Mouse (Mus musculus): ENCODE data around the gene Mical3. TPM values are rescaled to one million over a fixed set of nuclear protein-coding genes. Genes with fewer than 3 reads are reported as not detected.

Gene Mical3
- polyA plus RNA-seq, 1 experiment from 2014 or later, result 9.8 TPM

- no peaks in the 10 kb centered on the region for H3K4me1 ChIP-seq
- DNase-seq (ENCODE audit: low spot score), result no peak
- H3K27me3 ChIP-seq (ENCODE audit: low read depth, poor library complexity, severe bottlenecking), result no peaks in the 10 kb centered on the region
- no peak overlapping the region for H3K4me3 ChIP-seq
- no peaks in the 10 kb centered on the region for H3K9me3 ChIP-seq (replicated peaks)
- H3K36me3 ChIP-seq, result peaks cover 22% of the 10 kb centered on the region
- 71% methylated on average over 5 of the region's 5 CpGs for WGBS
- H3K27ac ChIP-seq, result no peak overlapping the region
These were observed 131.7 kb downstream of the Mical3 start for GRCm38 (mm10) chr6:120999087-120999486.

DNA sequence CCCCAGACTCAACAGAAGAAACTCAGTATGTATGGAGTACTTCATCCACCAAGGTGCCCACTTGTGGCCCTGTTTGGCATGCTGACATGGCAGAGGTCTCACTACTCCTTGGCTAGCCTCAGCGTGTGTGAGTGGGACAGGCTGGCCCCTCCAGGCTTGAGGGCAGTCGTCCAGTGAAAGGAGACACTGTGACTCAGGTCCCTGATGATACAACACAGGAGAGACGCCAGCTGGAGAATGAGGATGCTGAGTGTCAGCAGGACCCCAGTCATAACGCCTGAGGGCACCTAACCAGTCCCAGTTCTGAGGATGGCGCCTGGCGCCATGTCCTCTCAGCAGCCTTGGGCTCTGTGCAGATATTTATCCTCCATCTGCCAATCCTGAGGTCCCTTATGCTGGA, 134.2 kb downstream of the Mical3 start:
- 86% methylated on average over 6 of the region's 6 CpGs for WGBS
- Histone ChIP-seq H3K9me3 (replicated peaks) (no peaks in the 10 kb centered on the region), H3K27ac (no peak overlapping the region), H3K27me3 (ENCODE audit: low read depth, poor library complexity, severe bottlenecking) (no peaks in the 10 kb centered on the region), H3K4me1 (no peaks in the 10 kb centered on the region), H3K4me3 (no peak overlapping the region), H3K36me3 (peaks cover 10% of the 10 kb centered on the region)
- DNase-seq (ENCODE audit: low spot score), result no peak

DNA sequence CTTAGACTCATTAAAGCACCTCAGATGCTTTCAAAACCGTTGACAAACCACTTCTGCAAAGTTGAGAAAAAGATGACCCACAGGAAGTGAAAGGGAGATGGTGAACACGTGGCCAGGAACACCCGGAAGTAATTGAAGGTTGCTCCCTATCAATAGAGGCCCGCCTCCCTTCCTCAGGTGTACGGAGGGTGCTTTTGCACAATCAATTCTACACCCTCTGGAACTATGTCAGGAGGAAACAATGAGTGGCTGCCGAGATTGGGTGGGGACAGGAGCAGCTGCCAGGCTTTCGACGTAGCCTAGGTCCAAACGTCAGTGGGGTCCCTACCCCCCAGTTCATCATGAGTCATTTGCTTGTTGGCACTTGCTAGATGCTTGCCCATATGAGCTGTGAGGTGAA, 135.3 kb downstream of the Mical3 start:
- Histone ChIP-seq H3K27me3 (ENCODE audit: low read depth, poor library complexity, severe bottlenecking) (no peaks in the 10 kb centered on the region), H3K27ac (no peak overlapping the region), H3K4me1 (no peaks in the 10 kb centered on the region), H3K36me3 (no peaks in the 10 kb centered on the region; the same call in 1 of the 2 replicates), H3K4me3 (no peak overlapping the region), H3K9me3 (replicated peaks) (no peaks in the 10 kb centered on the region)
- no peak for DNase-seq (ENCODE audit: low spot score)
- WGBS, result 87% methylated on average over 9 of the region's 9 CpGs

DNA sequence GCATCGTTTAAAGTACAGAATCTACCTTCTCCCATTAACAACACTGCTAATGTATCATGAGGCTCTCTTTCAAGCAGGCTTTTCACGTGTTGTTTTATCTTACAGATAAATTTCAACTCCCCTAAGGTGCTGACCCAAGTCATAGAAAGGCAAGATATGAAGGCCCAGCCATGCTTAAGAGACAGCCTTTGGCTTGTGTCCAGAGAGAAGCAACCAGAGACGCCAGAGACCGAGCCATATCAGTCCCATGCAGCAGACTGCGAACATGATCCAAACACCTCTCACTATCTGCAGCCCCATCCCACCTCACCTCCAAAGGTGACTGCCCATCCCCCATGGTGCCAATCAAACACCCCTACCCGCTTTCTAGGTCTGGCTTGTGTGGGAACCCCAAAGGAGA, 138.9 kb downstream of the Mical3 start:
- H3K27me3 ChIP-seq (ENCODE audit: low read depth, poor library complexity, severe bottlenecking), result no peaks in the 10 kb centered on the region
- WGBS, result 91% methylated on average over 6 of the region's 6 CpGs
- no peak for DNase-seq (ENCODE audit: low spot score)
- no peak overlapping the region for H3K27ac ChIP-seq
- no peaks in the 10 kb centered on the region; the same call in 1 of the 2 replicates for H3K36me3 ChIP-seq
- H3K4me1 ChIP-seq, result peaks cover 7% of the 10 kb centered on the region
- H3K4me3 ChIP-seq, result no peak overlapping the region
- no peaks in the 10 kb centered on the region for H3K9me3 ChIP-seq (replicated peaks)

GRCm38 (mm10) chr6:120987571-120988084, 143.2 kb downstream of the Mical3 start:
- Histone ChIP-seq H3K4me3 (no peak overlapping the region), H3K36me3 (no peaks in the 10 kb centered on the region; the same call in 1 of the 2 replicates), H3K27me3 (ENCODE audit: low read depth, poor library complexity, severe bottlenecking) (no peaks in the 10 kb centered on the region), H3K9me3 (replicated peaks) (no peaks in the 10 kb centered on the region), H3K27ac (no peak overlapping the region), H3K4me1 (peaks cover 7% of the 10 kb centered on the region)
- no peak for DNase-seq (ENCODE audit: low spot score)
- WGBS, result 27% methylated on average over 10 of the region's 10 CpGs

- Histone ChIP-seq H3K9me3 (replicated peaks) (no peaks in the 10 kb centered on the region), H3K27ac (no peak overlapping the region), H3K4me1 (peaks cover 7% of the 10 kb centered on the region), H3K27me3 (ENCODE audit: low read depth, poor library complexity, severe bottlenecking) (no peaks in the 10 kb centered on the region), H3K4me3 (no peak overlapping the region), H3K36me3 (peaks cover 3% of the 10 kb centered on the region)
- DNase-seq (ENCODE audit: low spot score), result no peak
- 71% methylated on average over 10 of the region's 10 CpGs for WGBS
These were observed 143.6 kb downstream of the Mical3 start for GRCm38 (mm10) chr6:120987164-120987563.

GRCm38 (mm10) chr6:120986172-120986571, 144.6 kb downstream of the Mical3 start:
- no peak overlapping the region for H3K4me3 ChIP-seq
- 93% methylated on average over 3 of the region's 3 CpGs for WGBS
- no peak for DNase-seq (ENCODE audit: low spot score)
- H3K36me3 ChIP-seq, result peaks cover 4% of the 10 kb centered on the region
- H3K9me3 ChIP-seq (replicated peaks), result no peaks in the 10 kb centered on the region
- H3K27ac ChIP-seq, result no peak overlapping the region
- no peaks in the 10 kb centered on the region for H3K27me3 ChIP-seq (ENCODE audit: low read depth, poor library complexity, severe bottlenecking)
- H3K4me1 ChIP-seq, result peaks cover 7% of the 10 kb centered on the region

DNA sequence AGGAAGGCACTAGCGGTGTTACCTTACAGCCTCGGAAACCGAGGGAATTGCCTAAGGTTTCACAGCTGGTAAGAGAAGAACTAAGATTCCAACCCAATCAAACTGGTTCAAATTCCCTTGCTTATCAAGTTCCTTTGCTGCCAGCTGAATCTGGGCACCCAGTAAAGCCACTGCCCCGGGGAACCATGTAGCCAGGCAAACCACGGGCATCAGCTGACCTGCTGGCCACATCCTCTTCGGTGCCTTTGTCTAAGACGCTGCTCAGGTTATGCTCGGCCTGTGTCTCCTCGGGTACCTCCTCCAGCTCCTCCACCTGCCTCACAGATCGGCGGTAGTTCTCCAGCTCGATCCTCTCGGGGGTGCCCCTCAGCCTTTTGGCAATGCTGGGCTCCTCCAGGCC, 148.5 kb downstream of the Mical3 start:
- no peak for DNase-seq (ENCODE audit: low spot score)
- no peak overlapping the region for H3K27ac ChIP-seq
- no peaks in the 10 kb centered on the region for H3K9me3 ChIP-seq (replicated peaks)
- peaks cover 14% of the 10 kb centered on the region for H3K4me1 ChIP-seq
- no peaks in the 10 kb centered on the region for H3K27me3 ChIP-seq (ENCODE audit: low read depth, poor library complexity, severe bottlenecking)
- H3K36me3 ChIP-seq, result peaks cover 23% of the 10 kb centered on the region
- 96% methylated on average over 13 of the region's 13 CpGs for WGBS
- H3K4me3 ChIP-seq, result no peak overlapping the region

GRCm38 (mm10) chr6:120981537-120981936, 149.3 kb downstream of the Mical3 start:
- peaks cover 23% of the 10 kb centered on the region for H3K36me3 ChIP-seq
- no peaks in the 10 kb centered on the region for H3K27me3 ChIP-seq (ENCODE audit: low read depth, poor library complexity, severe bottlenecking)
- WGBS, result 70% methylated on average over 6 of the region's 6 CpGs
- H3K4me1 ChIP-seq, result peaks cover 21% of the 10 kb centered on the region
- no peaks in the 10 kb centered on the region for H3K9me3 ChIP-seq (replicated peaks)
- H3K27ac ChIP-seq, result no peak overlapping the region
- H3K4me3 ChIP-seq, result no peak overlapping the region
- DNase-seq (ENCODE audit: low spot score), result peak; percentile 47

DNA sequence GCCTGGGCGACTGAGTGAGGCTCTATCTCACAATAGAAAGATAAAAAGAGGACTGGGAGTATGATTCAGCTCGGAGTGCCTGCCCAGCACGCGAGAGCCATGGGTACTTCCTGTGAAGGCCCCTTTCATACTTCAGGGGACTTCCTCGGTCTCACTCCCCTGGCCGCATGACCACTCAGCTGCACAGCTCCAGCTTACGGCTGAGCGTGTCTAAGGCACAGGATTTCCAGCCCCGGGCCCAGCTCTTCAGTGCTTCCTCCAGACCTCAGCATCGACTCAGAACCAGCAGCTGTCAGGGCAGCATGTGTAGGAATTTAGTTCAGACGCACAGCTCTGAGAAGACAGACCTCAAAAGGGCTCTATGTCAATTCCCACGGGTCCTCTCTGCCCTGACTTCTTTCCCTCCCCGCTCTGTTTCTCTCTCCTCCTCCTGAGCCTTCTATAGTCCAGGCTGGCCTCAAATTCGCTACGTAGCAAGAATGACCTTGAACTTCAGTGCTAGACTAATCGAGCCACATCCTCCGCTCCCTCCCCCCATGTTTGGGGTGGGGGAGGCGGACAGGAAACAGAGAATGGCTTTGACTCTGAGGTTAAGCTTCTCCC, 152.7 kb downstream of the Mical3 start:
- WGBS, result 66% methylated on average over 18 of the region's 18 CpGs
- no peak overlapping the region for H3K4me3 ChIP-seq
- H3K9me3 ChIP-seq (replicated peaks), result no peaks in the 10 kb centered on the region
- H3K4me1 ChIP-seq, result peaks cover 21% of the 10 kb centered on the region
- H3K27ac ChIP-seq, result peak overlapping the region; percentile 67
- DNase-seq (ENCODE audit: low spot score), result no peak
- peaks cover 26% of the 10 kb centered on the region for H3K36me3 ChIP-seq
- no peaks in the 10 kb centered on the region for H3K27me3 ChIP-seq (ENCODE audit: low read depth, poor library complexity, severe bottlenecking)

DNA sequence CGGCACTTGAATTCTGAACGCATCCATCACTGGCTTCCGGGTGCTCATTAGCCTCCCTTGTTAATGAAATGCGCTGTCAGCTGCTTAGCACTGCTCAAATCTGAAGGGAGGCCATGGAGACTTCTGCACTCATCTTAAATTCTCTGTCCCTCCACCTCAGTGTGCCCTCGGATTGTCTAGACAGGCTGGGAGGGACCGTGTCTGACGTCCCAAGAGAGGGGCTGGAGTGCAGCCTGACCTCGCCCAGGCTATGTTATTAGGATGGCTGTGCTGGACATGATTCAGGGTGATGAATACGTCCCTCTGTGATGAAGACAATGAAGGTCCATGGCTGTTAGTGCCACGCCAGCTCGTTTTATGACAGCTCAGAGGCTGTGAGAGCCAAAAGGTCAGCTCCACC, 153.8 kb downstream of the Mical3 start:
- 61% methylated on average over 11 of the region's 11 CpGs for WGBS
- no peak for DNase-seq (ENCODE audit: low spot score)
- Histone ChIP-seq H3K36me3 (peaks cover 27% of the 10 kb centered on the region), H3K27ac (no peak overlapping the region), H3K27me3 (ENCODE audit: low read depth, poor library complexity, severe bottlenecking) (no peaks in the 10 kb centered on the region), H3K4me3 (no peak overlapping the region), H3K4me1 (peaks cover 21% of the 10 kb centered on the region), H3K9me3 (replicated peaks) (no peaks in the 10 kb centered on the region)

DNA sequence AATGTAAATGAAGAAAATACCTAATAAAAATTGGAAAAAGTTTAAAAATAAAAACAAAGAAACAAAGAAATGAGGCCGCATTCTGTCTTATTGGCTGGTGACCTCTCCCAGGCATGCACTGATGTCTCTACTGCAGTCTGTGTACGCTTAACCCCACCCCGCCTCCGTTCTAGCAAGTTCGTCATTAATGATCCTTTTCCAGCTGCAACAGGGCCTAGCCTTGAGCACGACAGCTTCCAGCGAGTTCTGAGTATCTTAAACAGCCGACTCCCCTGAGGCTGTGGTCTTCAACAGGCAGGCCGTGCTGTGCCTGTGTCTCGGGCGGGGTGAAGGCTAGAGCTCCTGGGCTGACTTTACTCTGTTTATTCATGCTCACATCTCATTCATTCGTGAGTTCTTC, 154.7 kb downstream of the Mical3 start:
- 86% methylated on average over 12 of the region's 12 CpGs for WGBS
- Histone ChIP-seq H3K27ac (no peak overlapping the region), H3K4me1 (peaks cover 21% of the 10 kb centered on the region), H3K36me3 (peaks cover 27% of the 10 kb centered on the region), H3K4me3 (no peak overlapping the region), H3K9me3 (replicated peaks) (no peaks in the 10 kb centered on the region), H3K27me3 (ENCODE audit: low read depth, poor library complexity, severe bottlenecking) (no peaks in the 10 kb centered on the region)
- no peak for DNase-seq (ENCODE audit: low spot score)

DNA sequence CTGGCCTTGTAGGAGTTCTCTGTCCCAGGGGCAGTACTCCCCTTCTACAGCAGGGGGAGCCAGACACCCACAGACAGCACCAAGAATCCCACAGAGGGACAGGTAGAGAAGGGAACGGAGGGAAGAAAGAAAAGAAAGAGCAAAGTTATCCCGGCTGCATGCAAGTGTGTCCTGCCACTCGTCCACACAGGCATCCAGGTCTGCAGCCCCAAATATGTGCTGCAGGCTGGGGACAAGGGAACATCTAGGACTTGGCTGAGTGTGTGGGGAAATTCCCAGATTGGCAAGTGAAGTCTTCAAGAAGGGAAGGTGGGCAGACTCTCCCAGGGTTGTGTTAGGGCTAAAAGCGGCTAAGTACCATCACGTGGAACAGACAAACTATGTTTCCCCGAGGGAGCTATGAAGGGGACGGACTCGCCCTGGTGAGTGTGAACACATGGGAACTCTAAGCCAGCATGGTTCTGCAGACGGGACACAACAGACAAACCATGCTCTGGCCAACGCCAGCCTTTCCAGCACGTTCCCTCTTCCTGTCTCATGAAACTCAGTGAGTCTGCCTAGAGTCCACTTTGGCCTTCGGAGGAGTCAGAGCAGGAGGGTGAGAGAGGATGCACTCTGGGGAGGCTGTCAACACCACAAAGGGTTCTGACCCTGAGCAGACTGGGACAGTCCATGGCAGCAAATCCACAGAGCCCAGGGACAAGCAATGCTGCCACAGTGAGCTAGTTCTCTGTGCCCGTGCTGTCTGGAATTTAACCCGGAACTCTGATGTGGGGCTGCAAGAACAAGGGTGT, 158.8 kb downstream of the Mical3 start:
- H3K36me3 ChIP-seq, result peaks cover 22% of the 10 kb centered on the region
- H3K4me3 ChIP-seq, result no peak overlapping the region
- H3K27ac ChIP-seq, result no peak overlapping the region; the same call in 1 of the 2 replicates
- WGBS, result 67% methylated on average over 14 of the region's 14 CpGs
- peaks cover 4% of the 10 kb centered on the region for H3K4me1 ChIP-seq
- no peaks in the 10 kb centered on the region for H3K27me3 ChIP-seq (ENCODE audit: low read depth, poor library complexity, severe bottlenecking)
- peak; percentile 89 for DNase-seq (ENCODE audit: low spot score)
- H3K9me3 ChIP-seq (replicated peaks), result no peaks in the 10 kb centered on the region

All from limb, embryonic 10.5 days (tissue).